Mouse (Mus musculus) heart, embryonic 14.5 days (tissue): ENCODE measurements at regions not wholly inside any gene's neighbourhood (a gene's known extent, or its start where the extent isn't known, plus 50 kb on each side); places are given as distances from the start of the nearest gene placed in this dataset.

Experiments used
- ATAC-seq: fragments of 200-750 bp; cut with Nextera tagmentation; 2 replicates; pipeline ENCODE4 v1.8.0; 2017; ENCODE audit warnings: low read depth, moderate TSS enrichment; ENCODE audit not compliant: insufficient number of reproducible peaks, insufficient read depth, low FRiP score
- H3K27ac ChIP-seq, 2 experiments: fragments of 200-500 bp in 1 of 2; fragments of 300-500 bp in 1 of 2; sonication (generic) in 1 of 2; replicated peaks in 1 of 2; 2 replicates each; pipeline ENCODE4 v1.5.1; 2012 to 2014; ENCODE audit warnings: low read depth in 2 of 2, low read length in 2 of 2, control low read depth in 1 of 2, mild to moderate bottlenecking in 1 of 2, mixed read lengths in 1 of 2; ENCODE audit not compliant: control insufficient read depth in 1 of 2, insufficient read depth in 1 of 2
- H3K27me3 ChIP-seq: fragments of 300-500 bp; sonication (generic); 2 replicates; pipeline ENCODE4 v1.6.1; 2014; ENCODE audit warnings: mild to moderate bottlenecking, low read length, control low read depth; ENCODE audit not compliant: control insufficient read depth, insufficient read depth
- H3K36me3 ChIP-seq: fragments of 300-500 bp; sonication (generic); 2 replicates; pipeline ENCODE4 v1.6.1; 2014; ENCODE audit warnings: mild to moderate bottlenecking, control low read depth, low read length, mixed read lengths; ENCODE audit not compliant: control insufficient read depth, insufficient read depth
- H3K4me1 ChIP-seq, 2 experiments: fragments of 200-500 bp in 1 of 2; fragments of 300-500 bp in 1 of 2; sonication (generic) in 1 of 2; 2 replicates each; pipeline ENCODE4 v1.6.1; 2012 to 2014; ENCODE audit warnings: low read length in 2 of 2, control low read depth in 1 of 2, mixed read lengths in 1 of 2; ENCODE audit not compliant: control insufficient read depth in 2 of 2, insufficient read depth in 2 of 2
- H3K4me2 ChIP-seq: fragments of 300-500 bp; sonication (generic); 2 replicates; pipeline ENCODE4 v1.6.1; 2014; ENCODE audit warnings: mild to moderate bottlenecking, low read length
- H3K4me3 ChIP-seq, 2 experiments: fragments of 200-500 bp in 1 of 2; fragments of 300-500 bp in 1 of 2; sonication (generic) in 1 of 2; 2 replicates each; pipeline ENCODE4 v1.5.1; 2012 to 2014; ENCODE audit warnings: low read length in 2 of 2, mild to moderate bottlenecking in 2 of 2, control low read depth in 1 of 2, low read depth in 1 of 2, moderate library complexity in 1 of 2; ENCODE audit not compliant: control insufficient read depth in 1 of 2, insufficient read depth in 1 of 2
- H3K9ac ChIP-seq: fragments of 300-500 bp; sonication (generic); 2 replicates; pipeline ENCODE4 v1.6.1; 2014; ENCODE audit warnings: mild to moderate bottlenecking, low read length
- H3K9me3 ChIP-seq: fragments of 300-500 bp; sonication (generic); 2 replicates; pipeline ENCODE4 v1.6.1; 2016; ENCODE audit warnings: low read length, control low read depth; ENCODE audit not compliant: control insufficient read depth
- WGBS: fragments of 180-500 bp; shearing (Covaris S2); extraction: QIAGEN DNeasy Blood & Tissue Kit; methylation state at CpG from one replicate; pipeline ENCODE4 v1.1.7; 2014; 5-methylcytosine and 5-hydroxymethylcytosine counted together

DNA sequence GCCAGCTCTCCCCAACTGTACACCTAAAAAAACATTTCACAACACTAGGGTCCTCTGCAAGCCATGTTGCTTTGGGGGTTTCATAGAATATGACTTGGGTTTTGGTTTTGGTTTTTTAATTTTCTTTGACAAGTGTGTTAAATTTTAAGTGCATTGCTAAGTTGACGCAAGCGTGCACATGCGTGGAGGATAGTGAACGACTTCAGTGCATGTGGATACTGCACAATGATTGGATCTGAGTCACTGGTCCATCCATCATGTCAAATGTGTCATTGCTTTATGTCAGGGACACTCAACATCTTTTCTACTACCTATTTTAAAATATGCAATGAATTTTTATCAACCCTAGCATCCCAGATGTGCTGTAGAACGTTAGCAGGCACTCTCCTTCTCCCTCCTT lies 134.5 kb upstream of the Pum3 start:
- Histone ChIP-seq H3K9ac (no peak overlapping the region), H3K4me3 (no peak overlapping the region), H3K4me1 (no peaks in the 10 kb centered on the region), H3K36me3 (no peaks in the 10 kb centered on the region), H3K27me3 (no peaks in the 10 kb centered on the region), H3K9me3 (no peaks in the 10 kb centered on the region), H3K27ac (no peak overlapping the region), H3K4me2 (no peak overlapping the region)
- no peak for ATAC-seq
- 75% methylated on average over 5 of the region's 5 CpGs for WGBS

DNA sequence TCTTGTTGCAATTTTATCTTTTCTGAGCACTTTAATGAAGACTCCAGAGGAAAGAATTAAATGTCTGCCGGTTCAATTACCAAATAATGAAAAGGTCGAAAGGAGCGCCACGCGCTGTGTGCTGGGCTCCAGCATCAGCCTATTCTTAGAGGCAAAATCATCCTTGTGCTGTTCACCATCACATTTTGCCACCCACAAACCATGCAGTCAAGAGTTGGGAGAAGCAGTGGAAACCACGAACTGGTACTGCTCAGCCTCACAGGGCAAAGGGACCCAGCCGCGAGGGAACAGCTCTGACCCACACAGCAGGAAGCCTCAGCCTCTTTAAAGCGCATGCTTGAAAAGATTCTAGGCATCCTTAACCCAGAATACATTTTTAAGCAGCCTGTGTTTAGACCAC lies 134.0 kb upstream of the Pum3 start:
- H3K4me1 ChIP-seq = no peaks in the 10 kb centered on the region
- H3K27ac ChIP-seq = no peak overlapping the region
- ATAC-seq = no peak
- H3K36me3 ChIP-seq = no peaks in the 10 kb centered on the region
- H3K4me3 ChIP-seq = no peak overlapping the region
- no peaks in the 10 kb centered on the region for H3K9me3 ChIP-seq
- WGBS = 64% methylated on average over 9 of the region's 9 CpGs
- no peak overlapping the region for H3K4me2 ChIP-seq
- H3K9ac ChIP-seq = no peak overlapping the region
- H3K27me3 ChIP-seq = no peaks in the 10 kb centered on the region

DNA sequence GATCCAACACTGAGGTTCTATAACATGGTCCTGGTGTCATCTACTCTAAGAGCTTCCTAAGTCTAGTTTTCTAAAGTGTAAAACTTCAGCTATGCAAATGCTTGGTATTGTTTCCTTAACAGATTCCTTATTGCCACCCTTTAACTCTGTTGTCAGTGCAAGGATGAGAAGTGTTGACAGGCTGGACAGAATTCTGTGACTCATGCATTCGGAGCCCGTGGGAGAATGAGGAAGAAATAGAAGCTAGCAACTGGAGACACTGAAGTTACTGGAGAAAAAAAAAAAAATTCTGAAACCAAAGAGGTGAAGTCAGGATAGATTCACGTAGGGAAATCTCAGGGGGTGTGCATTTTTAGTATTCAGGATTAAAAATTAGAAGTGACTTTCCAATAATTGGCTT lies 128.6 kb upstream of the Pum3 start:
- no peaks in the 10 kb centered on the region for H3K36me3 ChIP-seq
- no peak overlapping the region for H3K4me2 ChIP-seq
- H3K4me3 ChIP-seq = no peak overlapping the region
- H3K27ac ChIP-seq = no peak overlapping the region
- WGBS = 23% methylated on average over 3 of the region's 3 CpGs
- H3K9me3 ChIP-seq = no peaks in the 10 kb centered on the region
- no peak for ATAC-seq
- no peak overlapping the region for H3K9ac ChIP-seq
- H3K4me1 ChIP-seq = no peaks in the 10 kb centered on the region
- no peaks in the 10 kb centered on the region for H3K27me3 ChIP-seq

GRCm38 (mm10) chr19:27556697-27557096 lies 127.1 kb upstream of the Pum3 start:
- 81% methylated on average over 4 of the region's 4 CpGs for WGBS
- Histone ChIP-seq H3K4me2 (no peak overlapping the region), H3K36me3 (no peaks in the 10 kb centered on the region), H3K9ac (no peak overlapping the region), H3K9me3 (no peaks in the 10 kb centered on the region), H3K4me3 (no peak overlapping the region), H3K27me3 (no peaks in the 10 kb centered on the region), H3K27ac (no peak overlapping the region), H3K4me1 (no peaks in the 10 kb centered on the region)
- no peak for ATAC-seq

DNA sequence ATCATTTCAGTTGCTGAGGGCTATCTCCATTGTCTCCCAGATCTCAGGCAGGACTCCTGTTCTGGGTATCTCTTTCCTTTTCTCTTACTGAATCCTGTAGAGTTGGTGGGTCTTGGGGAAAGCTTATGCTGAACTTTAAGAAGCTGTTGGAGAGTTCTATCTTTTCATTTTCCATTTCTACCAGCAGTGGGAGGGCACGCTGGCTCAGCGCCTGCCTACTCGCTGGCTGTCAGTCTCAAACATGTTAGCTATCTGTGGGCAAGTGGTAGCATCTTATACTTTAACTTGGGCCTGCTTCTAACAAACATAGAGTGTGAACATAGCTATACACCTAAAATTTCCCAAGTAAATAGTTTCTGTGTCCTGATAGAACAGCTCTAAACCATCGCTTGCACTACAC lies 125.2 kb upstream of the Pum3 start:
- H3K4me3 ChIP-seq = no peak overlapping the region
- ATAC-seq = no peak
- no peaks in the 10 kb centered on the region for H3K27me3 ChIP-seq
- H3K9ac ChIP-seq = no peak overlapping the region
- no peak overlapping the region for H3K4me2 ChIP-seq
- H3K9me3 ChIP-seq = no peaks in the 10 kb centered on the region
- no peaks in the 10 kb centered on the region for H3K36me3 ChIP-seq
- H3K4me1 ChIP-seq = no peaks in the 10 kb centered on the region
- H3K27ac ChIP-seq = no peak overlapping the region
- 93% methylated on average over 4 of the region's 4 CpGs for WGBS

DNA sequence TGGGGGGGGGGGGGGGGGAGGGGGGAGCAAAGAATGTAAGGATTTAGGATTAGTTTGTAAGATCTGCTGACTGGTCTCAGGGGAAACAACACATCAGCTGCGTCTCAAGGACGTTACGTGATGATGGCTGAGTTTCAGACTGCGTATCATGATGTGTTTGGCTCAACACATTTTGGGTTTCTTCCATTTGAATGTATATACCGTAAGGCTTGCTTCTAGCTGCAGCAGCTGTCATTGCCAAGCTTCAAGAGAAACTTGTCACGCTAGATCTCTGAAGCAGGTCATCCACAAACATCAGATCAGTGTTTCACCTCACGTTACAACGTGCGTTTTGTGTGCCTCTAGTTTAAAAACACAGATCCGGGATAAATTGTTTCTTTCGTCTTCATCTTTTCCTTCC lies 123.6 kb upstream of the Pum3 start:
- 70% methylated on average over 11 of the region's 11 CpGs for WGBS

GRCm38 (mm10) chr19:27537746-27538145 lies 108.1 kb upstream of the Pum3 start:
- Histone ChIP-seq H3K27ac (no peak overlapping the region), H3K4me3 (no peak overlapping the region), H3K27me3 (no peaks in the 10 kb centered on the region), H3K36me3 (no peaks in the 10 kb centered on the region), H3K4me2 (no peak overlapping the region), H3K9ac (no peak overlapping the region), H3K9me3 (no peaks in the 10 kb centered on the region), H3K4me1 (no peaks in the 10 kb centered on the region)
- ATAC-seq = no peak
- 72% methylated on average over 3 of the region's 3 CpGs for WGBS

More for the DNA sequence above, 123.6 kb upstream of the Pum3 start:
- H3K4me2 ChIP-seq = no peak overlapping the region
- no peak overlapping the region for H3K9ac ChIP-seq
- H3K4me3 ChIP-seq = no peak overlapping the region
- no peaks in the 10 kb centered on the region for H3K9me3 ChIP-seq
- no peak for ATAC-seq
- H3K27me3 ChIP-seq = no peaks in the 10 kb centered on the region
- no peak overlapping the region for H3K27ac ChIP-seq
- no peaks in the 10 kb centered on the region for H3K36me3 ChIP-seq
- no peaks in the 10 kb centered on the region for H3K4me1 ChIP-seq

GRCm38 (mm10) chr19:27537066-27537465 lies 107.4 kb upstream of the Pum3 start:
- H3K27ac ChIP-seq = no peak overlapping the region
- H3K27me3 ChIP-seq = no peaks in the 10 kb centered on the region
- no peaks in the 10 kb centered on the region for H3K9me3 ChIP-seq
- 67% methylated on average over 9 of the region's 9 CpGs for WGBS
- no peak for ATAC-seq
- H3K4me2 ChIP-seq = no peak overlapping the region
- H3K9ac ChIP-seq = no peak overlapping the region
- no peaks in the 10 kb centered on the region for H3K4me1 ChIP-seq
- no peak overlapping the region for H3K4me3 ChIP-seq
- H3K36me3 ChIP-seq = no peaks in the 10 kb centered on the region
